Mouse (Mus musculus) right cerebral cortex, postnatal 25 days (tissue): Measurements from ENCODE around the gene Ang2.

Source experiments
- DNase-seq: peaks from one replicate; pipeline ENCODE4 v3.0.0; 2022

The Ang2 gene

GRCm38 (mm10) chr14:51150206-51150831 lies 48.6 kb downstream of the Ang2 start:
- no peak for DNase-seq

- no peak for DNase-seq
These were observed 49.8 kb downstream of the Ang2 start for GRCm38 (mm10) chr14:51149164-51149563.

- DNase-seq, result no peak
These were observed 50.9 kb downstream of the Ang2 start for GRCm38 (mm10) chr14:51148006-51148405.

GRCm38 (mm10) chr14:51146685-51147084 lies 52.3 kb downstream of the Ang2 start, which contains the start of gene Rnase1:
Gene Rnase1, minus strand, starts transcription at chr14:51146785.
- no peak for DNase-seq

- DNase-seq, result no peak
These were observed 53.4 kb downstream of the Ang2 start for GRCm38 (mm10) chr14:51145521-51145920.
